Mouse (Mus musculus): ENCODE measurements around the gene Tspan18. TPM values are rescaled to one million over a fixed set of nuclear protein-coding genes. Genes with fewer than 3 reads are reported as not detected.

Tspan18 gene
- total and polyA plus RNA-seq, 3 experiments = 9.4 to 21.3 (median 16.0) TPM

GRCm38 (mm10) chr2:93226606-93227595 lies 107.4 kb downstream of the Tspan18 start:
- H3K27ac ChIP-seq = no peak overlapping the region
- H3K27me3 ChIP-seq (ENCODE audit: control insufficient read depth, insufficient read depth, low read length) = no peaks in the 10 kb centered on the region
- H3K36me3 ChIP-seq (ENCODE audit: control insufficient read depth, insufficient read depth, low read length) = no peaks in the 10 kb centered on the region
- H3K4me1 ChIP-seq (ENCODE audit: control insufficient read depth, insufficient read depth, low read length) = peaks cover 1% of the 10 kb centered on the region; the same call in 1 of the 2 replicates
- peak; percentile 85 for TF ChIP-seq EP300 (IDR thresholded peaks at IDR 0.05; ENCODE audit: insufficient read depth, low read depth, low read length)
- TF ChIP-seq POLR2A (IDR thresholded peaks at IDR 0.05; ENCODE audit: insufficient read depth, low read depth, low read length) = no peak
- peak; percentile 89 for TF ChIP-seq CTCF (IDR thresholded peaks at IDR 0.05)
- intact Hi-C loops (cut with DNase I) = loop anchor here (1.0 to 10.0 kb wide), 4 partner anchors 52 to 428 kb away; no protein-coding TSS in a partner anchor
- peak; percentile 84 to 94 for DNase-seq
- no peak overlapping the region for H3K4me3 ChIP-seq
- H3K9ac ChIP-seq (ENCODE audit: low read depth, low read length) = no peak overlapping the region
- WGBS = 30% methylated on average over 20 of the region's 20 CpGs
- no peaks in the 10 kb centered on the region for H3K79me2 ChIP-seq (replicated peaks; ENCODE audit: control insufficient read depth, insufficient read depth, low read length)

DNA sequence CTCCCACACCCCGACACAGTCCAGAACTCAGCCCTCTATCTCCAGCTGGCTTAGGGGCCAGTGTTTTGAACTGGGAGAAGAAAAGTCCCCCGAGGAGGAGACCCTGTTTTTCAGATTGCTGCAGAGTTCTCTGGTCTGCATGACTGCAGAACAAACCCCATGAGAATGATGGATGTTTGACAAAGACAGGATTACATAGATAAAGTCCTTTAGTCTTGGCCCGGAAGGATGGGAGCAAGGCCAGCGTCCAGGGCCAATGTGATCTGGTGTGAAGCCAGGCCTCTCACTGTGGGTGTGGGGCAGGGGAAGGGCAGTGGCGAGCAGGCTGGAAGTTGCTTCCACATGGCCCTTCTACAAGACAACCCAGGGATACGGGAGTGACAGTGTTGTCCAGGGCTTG lies 110.8 kb downstream of the Tspan18 start:
- TF ChIP-seq POLR2A (IDR thresholded peaks at IDR 0.05; ENCODE audit: insufficient read depth, low read depth, low read length) (no peak), CTCF (IDR thresholded peaks at IDR 0.05) (no peak), EP300 (IDR thresholded peaks at IDR 0.05; ENCODE audit: insufficient read depth, low read depth, low read length) (no peak)
- intact Hi-C loops (cut with DNase I) = loop anchor here (10.0 kb wide), 1 partner anchor 431 kb away; no protein-coding TSS in a partner anchor
- no peak overlapping the region for H3K9ac ChIP-seq (ENCODE audit: low read depth, low read length)

GRCm38 (mm10) chr2:93220447-93220846 lies 113.9 kb downstream of the Tspan18 start:
- intact Hi-C loops (cut with DNase I) = loop anchor here (10.0 kb wide), 1 partner anchor 434 kb away; no protein-coding TSS in a partner anchor
- Histone ChIP-seq H3K27me3 (ENCODE audit: control insufficient read depth, insufficient read depth, low read length) (no peaks in the 10 kb centered on the region), H3K9ac (ENCODE audit: low read depth, low read length) (no peak overlapping the region), H3K27ac (no peak overlapping the region), H3K4me1 (ENCODE audit: control insufficient read depth, insufficient read depth, low read length) (peaks cover 5% of the 10 kb centered on the region), H3K36me3 (ENCODE audit: control insufficient read depth, insufficient read depth, low read length) (no peaks in the 10 kb centered on the region), H3K79me2 (replicated peaks; ENCODE audit: control insufficient read depth, insufficient read depth, low read length) (no peaks in the 10 kb centered on the region), H3K4me3 (no peak overlapping the region)
- DNase-seq = no peak
- WGBS = 87% methylated on average over 5 of the region's 5 CpGs
- peak; percentile 39 for TF ChIP-seq CTCF (IDR thresholded peaks at IDR 0.05)
- TF ChIP-seq POLR2A (IDR thresholded peaks at IDR 0.05; ENCODE audit: insufficient read depth, low read depth, low read length) = no peak

More for the DNA sequence above, 110.8 kb downstream of the Tspan18 start:
- no peak overlapping the region for H3K27ac ChIP-seq
- no peak overlapping the region for H3K4me3 ChIP-seq
- H3K79me2 ChIP-seq (replicated peaks; ENCODE audit: control insufficient read depth, insufficient read depth, low read length) = no peaks in the 10 kb centered on the region
- WGBS = 9% methylated on average over 6 of the region's 6 CpGs
- no peaks in the 10 kb centered on the region for H3K27me3 ChIP-seq (ENCODE audit: control insufficient read depth, insufficient read depth, low read length)
- H3K4me1 ChIP-seq (ENCODE audit: control insufficient read depth, insufficient read depth, low read length) = peaks cover 1% of the 10 kb centered on the region; the same call in 1 of the 2 replicates
- H3K36me3 ChIP-seq (ENCODE audit: control insufficient read depth, insufficient read depth, low read length) = no peaks in the 10 kb centered on the region
- peak; percentile 56 to 64 for DNase-seq

DNA sequence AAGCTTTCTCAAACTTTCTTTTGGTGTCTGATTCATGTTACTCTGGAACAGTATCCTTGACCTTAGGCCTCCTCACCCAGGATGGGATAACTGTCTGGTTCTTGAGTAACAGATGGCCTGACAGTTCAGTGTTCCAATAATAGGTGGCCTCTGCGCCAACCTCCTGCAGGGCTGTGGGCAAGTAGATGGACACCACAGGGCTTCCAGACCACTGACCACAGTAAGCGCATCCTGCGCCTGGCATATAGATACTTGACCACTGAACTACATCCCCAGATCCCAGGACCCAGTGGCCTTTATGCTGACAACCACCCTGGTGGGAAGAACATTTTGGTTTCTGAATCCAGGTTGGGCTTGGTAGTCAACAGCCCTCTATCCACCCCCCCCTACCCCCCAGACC lies 114.7 kb downstream of the Tspan18 start:
- Histone ChIP-seq H3K79me2 (replicated peaks; ENCODE audit: control insufficient read depth, insufficient read depth, low read length) (no peaks in the 10 kb centered on the region), H3K9ac (ENCODE audit: low read depth, low read length) (no peak overlapping the region), H3K4me1 (ENCODE audit: control insufficient read depth, insufficient read depth, low read length) (peaks cover 6% of the 10 kb centered on the region), H3K4me3 (no peak overlapping the region), H3K27me3 (ENCODE audit: control insufficient read depth, insufficient read depth, low read length) (no peaks in the 10 kb centered on the region), H3K27ac (no peak overlapping the region), H3K36me3 (ENCODE audit: control insufficient read depth, insufficient read depth, low read length) (no peaks in the 10 kb centered on the region)
- intact Hi-C loops (cut with DNase I) = loop anchor here (2.0 to 10.0 kb wide), 2 partner anchors 251 to 565 kb away; no protein-coding TSS in a partner anchor
- 95% methylated on average over 3 of the region's 3 CpGs for WGBS
- DNase-seq = no peak
- TF ChIP-seq EP300 (IDR thresholded peaks at IDR 0.05; ENCODE audit: insufficient read depth, low read depth, low read length) = no peak
- TF ChIP-seq CTCF (IDR thresholded peaks at IDR 0.05) = no peak
- no peak for TF ChIP-seq POLR2A (IDR thresholded peaks at IDR 0.05; ENCODE audit: insufficient read depth, low read depth, low read length)

GRCm38 (mm10) chr2:93218353-93218990 lies 115.8 kb downstream of the Tspan18 start:
- 61% methylated on average over 7 of the region's 7 CpGs for WGBS
- no peak for DNase-seq
- Histone ChIP-seq H3K4me3 (no peak overlapping the region), H3K9ac (ENCODE audit: low read depth, low read length) (no peak overlapping the region), H3K27ac (no peak overlapping the region), H3K27me3 (ENCODE audit: control insufficient read depth, insufficient read depth, low read length) (no peaks in the 10 kb centered on the region), H3K4me1 (ENCODE audit: control insufficient read depth, insufficient read depth, low read length) (peaks cover 10% of the 10 kb centered on the region), H3K36me3 (ENCODE audit: control insufficient read depth, insufficient read depth, low read length) (no peaks in the 10 kb centered on the region), H3K79me2 (replicated peaks; ENCODE audit: control insufficient read depth, insufficient read depth, low read length) (no peaks in the 10 kb centered on the region)
- intact Hi-C loops (cut with DNase I) = loop anchor here (2.0 to 10.0 kb wide), 2 partner anchors 252 to 566 kb away; no protein-coding TSS in a partner anchor
- TF ChIP-seq POLR2A (IDR thresholded peaks at IDR 0.05; ENCODE audit: insufficient read depth, low read depth, low read length) (no peak), CTCF (IDR thresholded peaks at IDR 0.05) (no peak)

Measured in heart, adult 2 months (tissue).